Mouse (Mus musculus) adipocyte (in vitro differentiated cells): ENCODE results near the gene Pcsk2.

ENCODE experiments used
- DNase-seq: peaks from one replicate; pipeline ENCODE4 v3.0.0-alpha.2; 2016; ENCODE audit warnings: low spot score

Gene Pcsk2

GRCm38 (mm10) chr2:143837291-143837701 is 291.3 kb downstream of the Pcsk2 start:
- peak; percentile 91 for DNase-seq

- peak; percentile 36 for DNase-seq
Observed at GRCm38 (mm10) chr2:143838698-143839097, 292.7 kb downstream of the Pcsk2 start.

- DNase-seq: no peak
Observed at GRCm38 (mm10) chr2:143839458-143839857, 293.5 kb downstream of the Pcsk2 start.

GRCm38 (mm10) chr2:143840895-143841294 is 294.9 kb downstream of the Pcsk2 start:
- no peak for DNase-seq

- no peak for DNase-seq
Observed at GRCm38 (mm10) chr2:143841536-143841935, 295.6 kb downstream of the Pcsk2 start.

- DNase-seq: no peak
Observed at GRCm38 (mm10) chr2:143844779-143845178, 298.8 kb downstream of the Pcsk2 start.

- peak; percentile 86 for DNase-seq
Observed at GRCm38 (mm10) chr2:143846799-143847198, 300.8 kb downstream of the Pcsk2 start.

- DNase-seq: no peak
Observed at GRCm38 (mm10) chr2:143847291-143847690, 301.3 kb downstream of the Pcsk2 start.

GRCm38 (mm10) chr2:143851354-143852221 is 305.6 kb downstream of the Pcsk2 start:
- no peak for DNase-seq

GRCm38 (mm10) chr2:143852295-143853275 is 306.6 kb downstream of the Pcsk2 start:
- no peak for DNase-seq

GRCm38 (mm10) chr2:143853447-143853846 is 307.5 kb downstream of the Pcsk2 start:
- DNase-seq: no peak

- DNase-seq: no peak
Observed at GRCm38 (mm10) chr2:143859166-143859565, 313.2 kb downstream of the Pcsk2 start.

- DNase-seq: no peak
Observed at GRCm38 (mm10) chr2:143862484-143863231, 316.7 kb downstream of the Pcsk2 start, which contains the start of gene Bfsp1. Gene Bfsp1 (minus strand): TSS chr2:143863173.

- DNase-seq: no peak
Observed at GRCm38 (mm10) chr2:143864600-143864999, 318.6 kb downstream of the Pcsk2 start.
